Mouse (Mus musculus) ES-E14 (cell line): ENCODE results near the gene Gstz1.

Experiments
- CHD2 ChIP-seq: IDR thresholded peaks from 2 replicates; pipeline ENCODE4 v1.6.1; 2014; ENCODE audit warnings: mild to moderate bottlenecking, low read depth, low read length, inconsistent platforms
- HCFC1 ChIP-seq: IDR thresholded peaks from 2 replicates; pipeline ENCODE4 v1.6.1; 2012; ENCODE audit warnings: low read length, inconsistent platforms, borderline replicate concordance; ENCODE audit not compliant: insufficient read depth
- ZC3H11A ChIP-seq: IDR thresholded peaks from 2 replicates; pipeline ENCODE4 v1.6.1; 2012; ENCODE audit warnings: low read depth, mild to moderate bottlenecking, inconsistent platforms, low read length, borderline replicate concordance
- ZNF384 ChIP-seq: IDR thresholded peaks from 2 replicates; pipeline ENCODE4 v1.6.1; 2012; ENCODE audit warnings: low read depth, low read length, inconsistent platforms

DNA sequence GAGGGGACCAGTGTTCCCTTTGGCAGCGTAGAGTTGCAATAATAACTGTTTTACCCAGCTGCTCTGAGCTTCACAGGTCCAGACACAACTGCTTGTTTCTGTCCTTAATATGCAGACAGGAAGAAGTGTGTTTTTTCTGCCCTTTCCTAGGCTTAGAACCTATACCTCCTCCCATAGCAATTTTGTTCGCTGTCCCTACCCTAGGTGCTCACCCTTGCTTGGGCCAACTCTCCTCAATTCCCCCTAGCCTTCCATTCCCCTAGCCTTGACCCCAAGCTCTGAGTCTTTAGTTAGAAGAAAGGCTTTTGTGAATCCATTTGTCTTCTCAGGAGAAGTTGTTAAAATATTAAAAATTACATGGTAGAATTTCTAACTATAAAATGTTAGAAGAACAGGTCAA, 8.2 kb upstream of the Gstz1 start:
- TF ChIP-seq HCFC1 (no peak), ZNF384 (no peak), ZC3H11A (no peak), CHD2 (no peak)
